ENCODE assay signal across 6 mouse cellular contexts in the genomic region with DNA sequence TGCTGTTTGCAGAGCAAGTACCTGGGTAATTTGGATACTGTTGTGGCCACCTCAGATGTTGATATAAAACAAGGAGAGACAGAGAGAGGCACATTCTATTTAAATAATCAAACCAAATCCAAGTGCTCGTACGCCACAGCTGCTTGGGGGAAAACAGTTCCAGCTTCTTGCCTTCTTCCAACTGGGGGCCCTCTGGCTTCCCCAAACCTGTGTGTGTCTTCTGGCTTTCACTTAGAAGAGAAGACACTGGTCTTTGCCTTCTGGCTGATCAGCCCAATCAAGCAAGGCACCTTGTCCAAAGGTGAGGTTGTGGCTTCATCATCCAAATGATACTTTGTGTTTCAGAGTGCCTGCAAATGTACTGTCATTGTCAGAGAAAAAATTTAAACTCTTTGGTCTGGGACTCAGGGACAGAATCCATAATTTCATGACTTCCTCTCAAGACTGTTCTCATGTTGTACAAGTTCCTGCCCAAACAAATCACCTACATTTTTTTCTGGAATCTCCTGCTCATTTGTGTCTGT. TPM values are rescaled to one million over a fixed set of nuclear protein-coding genes. Genes with fewer than 3 reads are reported as not detected.
"Had no signal": no experiment of that assay in that cellular context is flagged by ENCODE, and none has a peak within 500 bp of the region (broad histone marks: within the 10 kb centered on the region; RNA-seq: fewer than 3 reads in every experiment).

No protein-coding gene starts in this region.

RNA-seq across cellular contexts. Expression of a gene that starts 17.1 kb away (rescaled TPM):
- total RNA-seq: common myeloid progenitor, adult 5-6 weeks; forebrain, postnatal 0 days; gastrocnemius, adult 18-20 months; gastrocnemius, postnatal 25 days; gastrocnemius, postnatal 36 days; granulocyte monocyte progenitor cell, adult 5-6 weeks had no signal
